Mouse (Mus musculus) embryo, embryonic 9.5 days (tissue): ENCODE data around the gene Il10.
A peak's percentile ranks its signal among the peaks of the same experiment; 100 is the strongest.

Experiments used
- DNase-seq: peaks from one replicate; pipeline ENCODE4 v3.0.0-alpha.2; 2017; ENCODE audit errors: extremely low spot score

The Il10 gene

GRCm38 (mm10) chr1:131049361-131049806 is 29.7 kb downstream of the Il10 start:
- DNase-seq: no peak

GRCm38 (mm10) chr1:131050011-131050410 is 30.4 kb downstream of the Il10 start:
- no peak for DNase-seq

GRCm38 (mm10) chr1:131050617-131051016 is 31.0 kb downstream of the Il10 start:
- DNase-seq: no peak

GRCm38 (mm10) chr1:131051073-131051472 is 31.4 kb downstream of the Il10 start:
- no peak for DNase-seq

GRCm38 (mm10) chr1:131053239-131053638 is 33.6 kb downstream of the Il10 start:
- DNase-seq: peak; percentile 73

GRCm38 (mm10) chr1:131053656-131054055 is 34.0 kb downstream of the Il10 start:
- DNase-seq: no peak

GRCm38 (mm10) chr1:131054251-131054650 is 34.6 kb downstream of the Il10 start:
- no peak for DNase-seq

- DNase-seq: no peak
Measured at GRCm38 (mm10) chr1:131058431-131058830, 38.8 kb downstream of the Il10 start.

GRCm38 (mm10) chr1:131059411-131059810 is 39.8 kb downstream of the Il10 start:
- DNase-seq: no peak

GRCm38 (mm10) chr1:131059841-131060240 is 40.2 kb downstream of the Il10 start:
- DNase-seq: no peak

GRCm38 (mm10) chr1:131060290-131061253 is 40.9 kb downstream of the Il10 start:
- DNase-seq: peak; percentile 64

- DNase-seq: no peak
Measured at GRCm38 (mm10) chr1:131061740-131062254, 42.2 kb downstream of the Il10 start.

- no peak for DNase-seq
Measured at GRCm38 (mm10) chr1:131062821-131063220, 43.2 kb downstream of the Il10 start.

- no peak for DNase-seq
Measured at GRCm38 (mm10) chr1:131064202-131064601, 44.6 kb downstream of the Il10 start.

- no peak for DNase-seq
Measured at GRCm38 (mm10) chr1:131068011-131068727, 48.5 kb downstream of the Il10 start.

- no peak for DNase-seq
Measured at GRCm38 (mm10) chr1:131069010-131069409, 49.4 kb downstream of the Il10 start.

- no peak for DNase-seq
Measured at GRCm38 (mm10) chr1:131072376-131072990, 52.8 kb downstream of the Il10 start.

GRCm38 (mm10) chr1:131074524-131074938 is 54.9 kb downstream of the Il10 start:
- DNase-seq: no peak
